Mouse (Mus musculus): ENCODE measurements around the gene Osbpl8. TPM values are rescaled to one million over a fixed set of nuclear protein-coding genes. Genes with fewer than 3 reads are reported as not detected.
"Not testable (repeated sequence)": the region's sequence is repeated elsewhere in the genome, so short reads cannot be mapped to it uniquely, and the experiment has no call there.

Osbpl8 gene
- polyA plus RNA-seq, 1 experiment = 0.51 TPM

DNA sequence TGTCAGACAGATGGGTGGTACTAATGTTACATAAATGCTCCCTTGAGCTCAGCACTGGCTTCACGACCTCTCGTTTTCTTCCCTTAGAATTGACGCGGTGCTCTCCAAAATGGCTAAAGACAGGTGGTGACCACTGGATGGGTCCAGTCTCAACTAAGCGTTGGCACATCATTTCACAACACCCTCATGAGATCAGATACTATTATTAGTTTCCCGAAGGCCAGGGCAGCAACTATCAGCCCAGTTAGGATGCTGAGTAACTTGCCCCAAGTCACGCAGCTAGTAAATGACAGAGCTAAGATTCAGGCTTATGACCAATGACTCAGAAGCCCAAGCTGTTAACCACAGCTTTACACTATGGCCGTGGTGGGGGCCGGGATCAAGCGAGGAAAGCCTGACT, 37.2 kb upstream of the Osbpl8 start:
- peaks cover 3% of the 10 kb centered on the region for H3K4me1 ChIP-seq (ENCODE audit: control insufficient read depth)

DNA sequence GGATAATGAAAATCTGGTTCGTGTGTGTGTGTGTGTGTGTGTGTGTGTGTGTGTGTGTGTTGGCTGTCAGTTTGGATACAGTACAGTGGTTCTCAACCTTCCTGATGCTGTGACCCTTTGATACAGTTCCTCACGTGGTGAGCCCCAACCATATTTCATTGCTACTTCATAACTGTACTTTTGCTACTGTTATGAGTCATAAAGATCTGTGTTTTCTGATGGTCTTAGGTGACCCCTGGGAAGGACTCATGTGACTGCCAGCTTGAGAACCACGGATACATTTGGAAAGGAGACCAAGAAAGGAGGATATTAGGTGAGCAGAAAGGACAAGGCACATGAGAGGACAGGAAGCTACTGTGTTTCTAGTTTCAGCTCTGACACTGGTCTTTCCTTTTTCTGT, 36.1 kb upstream of the Osbpl8 start:
- Histone ChIP-seq H3K27me3 (ENCODE audit: control insufficient read depth) (no peaks in the 10 kb centered on the region), H3K4me1 (ENCODE audit: control insufficient read depth) (no peaks in the 10 kb centered on the region; the same call in 1 of the 2 replicates), H3K4me3 (replicated peaks) (no peak overlapping the region), H3K9me3 (ENCODE audit: control insufficient read depth, low read length) (no peaks in the 10 kb centered on the region), H3K36me3 (ENCODE audit: control insufficient read depth) (no peaks in the 10 kb centered on the region)
- TF ChIP-seq GATA1 (IDR thresholded peaks at IDR 0.05; ENCODE audit: low read length) (no peak), TAL1 (IDR thresholded peaks at IDR 0.05; ENCODE audit: low read length) (no peak)

More for the DNA sequence above, 37.2 kb upstream of the Osbpl8 start:
- Histone ChIP-seq H3K9me3 (ENCODE audit: control insufficient read depth, low read length) (no peaks in the 10 kb centered on the region), H3K27me3 (ENCODE audit: control insufficient read depth) (no peaks in the 10 kb centered on the region), H3K36me3 (ENCODE audit: control insufficient read depth) (no peaks in the 10 kb centered on the region), H3K4me3 (replicated peaks) (no peak overlapping the region)
- TF ChIP-seq TAL1 (IDR thresholded peaks at IDR 0.05; ENCODE audit: low read length) (no peak), GATA1 (IDR thresholded peaks at IDR 0.05; ENCODE audit: low read length) (no peak)

DNA sequence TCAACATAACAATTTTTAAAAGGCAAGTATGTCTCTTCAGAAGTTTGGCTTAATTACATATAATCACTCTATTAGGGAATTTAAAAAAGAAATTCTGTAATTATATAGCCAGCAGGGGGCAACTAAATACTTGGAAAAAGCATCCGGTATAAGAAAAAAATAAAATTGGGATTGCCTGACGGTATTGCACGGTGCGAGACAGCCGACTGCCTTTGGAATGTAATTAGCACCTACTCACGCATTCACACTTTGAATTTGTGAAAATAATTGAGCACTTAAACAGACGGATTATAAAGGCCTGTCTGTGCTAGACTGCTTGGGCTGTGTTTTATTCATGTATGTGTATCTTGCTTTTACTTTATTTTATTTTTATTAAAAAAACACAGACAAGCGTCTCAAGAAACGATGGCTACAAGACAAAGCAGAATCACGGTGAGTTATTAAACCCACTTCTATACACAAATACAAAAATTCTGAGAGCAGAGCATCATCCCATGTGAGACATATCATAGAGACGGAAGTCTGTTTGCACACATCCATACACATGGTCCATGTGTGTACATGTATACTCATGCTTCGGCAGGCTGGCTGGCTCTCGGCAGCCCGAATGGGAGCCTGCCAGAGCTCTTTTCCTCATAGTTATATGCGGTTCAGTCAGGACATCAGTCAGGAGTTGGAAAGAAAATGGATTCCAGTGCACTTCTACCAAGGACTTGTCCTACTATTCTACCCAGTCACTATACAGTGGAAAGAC, 34.5 kb upstream of the Osbpl8 start:
- Histone ChIP-seq H3K36me3 (ENCODE audit: control insufficient read depth) (no peaks in the 10 kb centered on the region), H3K4me3 (replicated peaks) (no peak overlapping the region), H3K9me3 (ENCODE audit: control insufficient read depth, low read length) (no peaks in the 10 kb centered on the region), H3K27me3 (ENCODE audit: control insufficient read depth) (no peaks in the 10 kb centered on the region), H3K4me1 (ENCODE audit: control insufficient read depth) (no peaks in the 10 kb centered on the region)
- no peak for TF ChIP-seq GATA1 (IDR thresholded peaks at IDR 0.05; ENCODE audit: low read length)
- TF ChIP-seq TAL1 (IDR thresholded peaks at IDR 0.05; ENCODE audit: low read length) = no peak

DNA sequence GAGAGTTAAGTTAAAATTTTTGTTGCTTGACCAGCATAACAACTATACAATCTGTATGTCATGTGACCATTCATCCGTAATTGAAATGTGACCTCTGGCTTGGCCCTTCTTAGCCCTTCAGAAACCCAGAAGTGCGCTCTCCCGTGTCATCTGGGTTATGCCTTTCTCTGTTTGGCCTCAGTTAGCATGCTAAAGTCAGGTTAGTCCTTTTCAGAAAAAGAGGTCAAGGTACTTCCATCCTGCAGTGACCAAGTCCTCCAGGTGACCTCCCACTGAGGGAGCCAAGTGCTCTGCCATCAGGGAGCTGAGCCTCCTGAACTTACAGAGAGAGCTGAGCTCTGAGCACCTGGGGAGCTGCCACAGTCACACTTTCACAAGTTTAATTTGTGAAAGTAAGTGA, 33.7 kb upstream of the Osbpl8 start:
- Histone ChIP-seq H3K4me3 (replicated peaks) (no peak overlapping the region), H3K4me1 (ENCODE audit: control insufficient read depth) (no peaks in the 10 kb centered on the region), H3K27me3 (ENCODE audit: control insufficient read depth) (no peaks in the 10 kb centered on the region), H3K9me3 (ENCODE audit: control insufficient read depth, low read length) (no peaks in the 10 kb centered on the region), H3K36me3 (ENCODE audit: control insufficient read depth) (no peaks in the 10 kb centered on the region)
- TF ChIP-seq GATA1 (IDR thresholded peaks at IDR 0.05; ENCODE audit: low read length) = no peak
- no peak for TF ChIP-seq TAL1 (IDR thresholded peaks at IDR 0.05; ENCODE audit: low read length)

DNA sequence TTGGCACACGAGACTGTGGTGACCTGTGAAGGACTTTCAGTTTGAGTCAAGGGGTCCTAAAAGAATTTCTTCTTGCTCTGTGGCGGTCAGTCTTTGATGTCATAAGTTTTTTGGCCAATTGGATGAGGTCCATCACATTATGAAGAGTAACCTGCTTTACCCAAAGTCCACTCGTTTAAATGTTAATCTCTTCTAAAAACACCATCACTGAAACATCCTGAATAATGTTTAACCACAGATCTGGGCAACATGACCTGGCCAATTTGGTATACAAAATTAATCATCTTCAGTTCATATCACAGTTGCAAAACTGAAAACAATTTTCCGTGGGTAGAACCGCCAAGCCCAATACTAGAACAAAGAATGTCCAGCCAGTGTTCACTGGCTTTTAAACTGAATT, 31.3 kb upstream of the Osbpl8 start:
- Histone ChIP-seq H3K27me3 (ENCODE audit: control insufficient read depth) (no peaks in the 10 kb centered on the region), H3K4me1 (ENCODE audit: control insufficient read depth) (no peaks in the 10 kb centered on the region), H3K4me3 (replicated peaks) (no peak overlapping the region), H3K36me3 (ENCODE audit: control insufficient read depth) (no peaks in the 10 kb centered on the region), H3K9me3 (ENCODE audit: control insufficient read depth, low read length) (no peaks in the 10 kb centered on the region)
- TF ChIP-seq GATA1 (IDR thresholded peaks at IDR 0.05; ENCODE audit: low read length) (no peak), TAL1 (IDR thresholded peaks at IDR 0.05; ENCODE audit: low read length) (no peak)

DNA sequence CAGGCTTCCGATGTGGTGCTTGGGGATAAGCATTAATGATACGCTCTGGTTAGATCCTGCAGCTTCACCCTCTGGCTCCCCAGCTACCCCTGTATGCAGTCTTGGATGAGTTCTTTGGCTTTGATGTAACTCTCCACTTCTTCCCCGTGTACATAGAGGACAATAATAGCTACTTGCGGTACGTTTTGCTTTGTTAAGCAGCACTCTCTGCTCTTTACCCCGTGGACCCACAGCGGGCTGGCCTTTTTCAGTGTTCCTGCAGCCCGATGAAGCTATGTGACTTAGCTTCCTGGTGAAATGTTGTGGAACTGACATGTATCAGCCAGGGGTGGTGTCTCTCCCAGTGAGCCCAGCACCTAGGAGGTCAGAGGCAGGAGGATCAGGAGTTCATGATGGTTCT, 30.6 kb upstream of the Osbpl8 start:
- TF ChIP-seq GATA1 (IDR thresholded peaks at IDR 0.05; ENCODE audit: low read length) (no peak), TAL1 (IDR thresholded peaks at IDR 0.05; ENCODE audit: low read length) (no peak)
- H3K9me3 ChIP-seq (ENCODE audit: control insufficient read depth, low read length) = no peaks in the 10 kb centered on the region
- H3K4me1 ChIP-seq (ENCODE audit: control insufficient read depth) = no peaks in the 10 kb centered on the region
- no peaks in the 10 kb centered on the region for H3K27me3 ChIP-seq (ENCODE audit: control insufficient read depth)
- no peaks in the 10 kb centered on the region for H3K36me3 ChIP-seq (ENCODE audit: control insufficient read depth)
- H3K4me3 ChIP-seq (replicated peaks) = no peak overlapping the region

DNA sequence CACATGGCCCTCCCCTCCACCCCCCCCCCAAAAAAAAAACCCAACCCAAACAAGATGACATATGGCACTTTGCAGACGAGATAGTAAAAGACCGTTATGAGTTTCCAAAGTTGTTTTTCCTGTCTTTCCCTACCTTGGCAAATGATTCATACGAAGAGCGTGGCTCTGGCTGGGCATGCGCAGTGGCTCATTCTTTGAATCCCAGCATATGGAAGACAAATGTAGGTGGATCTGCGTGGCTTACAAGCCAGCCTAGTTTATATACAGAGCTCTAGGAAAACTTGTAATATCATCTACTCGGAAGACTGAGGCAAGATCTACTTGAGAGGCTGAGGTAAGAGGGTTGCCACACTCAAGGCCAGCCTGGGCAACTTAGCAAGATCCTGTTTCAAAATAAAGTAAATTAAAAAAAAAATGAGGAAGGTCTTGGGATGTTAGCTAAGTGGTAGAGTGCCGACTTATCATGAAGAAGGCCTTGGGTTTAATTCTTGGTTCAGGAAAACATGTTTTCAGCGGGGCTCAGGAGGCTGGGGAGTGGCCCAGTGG, 30.1 kb upstream of the Osbpl8 start:
- Histone ChIP-seq H3K4me3 (replicated peaks) (no peak overlapping the region), H3K4me1 (ENCODE audit: control insufficient read depth) (no peaks in the 10 kb centered on the region), H3K36me3 (ENCODE audit: control insufficient read depth) (no peaks in the 10 kb centered on the region), H3K27me3 (ENCODE audit: control insufficient read depth) (no peaks in the 10 kb centered on the region), H3K9me3 (ENCODE audit: control insufficient read depth, low read length) (no peaks in the 10 kb centered on the region)
- TF ChIP-seq GATA1 (IDR thresholded peaks at IDR 0.05; ENCODE audit: low read length) (no peak), TAL1 (IDR thresholded peaks at IDR 0.05; ENCODE audit: low read length) (no peak)

DNA sequence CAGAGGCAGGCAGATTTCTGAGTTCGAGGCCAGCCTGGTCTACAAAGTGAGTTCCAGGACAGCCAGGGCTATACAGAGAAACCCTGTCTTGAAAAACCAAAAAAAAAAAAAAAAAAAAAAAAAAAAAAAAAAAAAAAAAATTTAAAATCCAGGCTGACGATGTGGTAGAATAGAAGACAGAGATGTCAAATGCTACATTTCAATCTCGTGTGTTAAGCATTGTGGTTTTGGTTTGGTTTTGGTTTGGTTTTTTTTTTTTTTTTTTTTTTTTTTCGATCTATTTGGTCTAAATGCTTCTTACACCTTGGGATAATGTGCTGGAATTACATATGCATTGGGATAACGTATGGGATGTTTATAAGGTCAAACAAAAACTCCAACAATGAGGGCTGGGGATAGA, 28.2 kb upstream of the Osbpl8 start:
- not testable (repeated sequence) for H3K27me3 ChIP-seq (ENCODE audit: control insufficient read depth); H3K9me3 ChIP-seq (ENCODE audit: control insufficient read depth, low read length); H3K36me3 ChIP-seq (ENCODE audit: control insufficient read depth); H3K4me1 ChIP-seq (ENCODE audit: control insufficient read depth); H3K4me3 ChIP-seq (replicated peaks)

DNA sequence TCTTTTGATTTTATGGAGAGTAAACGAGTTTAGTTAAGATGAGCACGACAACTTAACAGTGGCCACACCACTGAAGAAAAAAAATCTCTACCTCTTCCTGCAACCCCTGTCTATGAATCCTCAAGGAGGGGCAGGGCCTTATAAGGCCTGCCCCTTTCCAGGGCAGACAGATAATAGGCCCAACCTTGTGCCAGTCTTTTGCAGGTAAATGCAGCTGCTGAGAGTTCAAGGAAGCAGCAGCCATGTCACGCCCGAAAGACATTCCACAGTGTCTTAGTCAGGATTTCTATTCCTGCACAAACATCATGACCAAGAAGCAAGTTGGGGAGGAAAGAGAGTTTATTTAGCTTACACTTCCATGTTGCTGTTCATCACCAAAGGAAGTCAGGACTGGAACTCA, 26.6 kb upstream of the Osbpl8 start:
- Histone ChIP-seq H3K4me3 (replicated peaks) (no peak overlapping the region), H3K36me3 (ENCODE audit: control insufficient read depth) (no peaks in the 10 kb centered on the region), H3K4me1 (ENCODE audit: control insufficient read depth) (no peaks in the 10 kb centered on the region), H3K27me3 (ENCODE audit: control insufficient read depth) (no peaks in the 10 kb centered on the region), H3K9me3 (ENCODE audit: control insufficient read depth, low read length) (no peaks in the 10 kb centered on the region)
- TF ChIP-seq TAL1 (IDR thresholded peaks at IDR 0.05; ENCODE audit: low read length) = no peak

DNA sequence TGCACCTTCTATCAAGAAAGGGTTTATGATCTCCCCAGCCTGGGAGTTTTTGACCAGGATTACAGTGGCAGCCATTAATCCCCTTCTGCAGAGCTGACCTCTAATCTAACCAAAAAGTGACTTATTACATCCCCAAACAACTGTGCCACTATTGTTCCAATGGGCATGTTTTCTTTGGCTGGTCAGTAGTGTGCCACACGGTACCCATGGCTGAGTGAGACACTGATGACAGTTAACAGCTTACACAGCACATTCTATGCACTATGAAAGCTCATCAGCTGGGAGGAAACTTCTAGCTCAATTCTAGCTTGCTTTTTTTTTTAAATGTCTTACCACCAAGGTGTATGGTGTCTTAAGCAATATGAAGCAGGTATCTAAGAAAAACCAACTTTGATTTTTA, 25.4 kb upstream of the Osbpl8 start:
- H3K4me1 ChIP-seq (ENCODE audit: control insufficient read depth) = no peaks in the 10 kb centered on the region
- H3K36me3 ChIP-seq (ENCODE audit: control insufficient read depth) = no peaks in the 10 kb centered on the region
- H3K4me3 ChIP-seq (replicated peaks) = no peak overlapping the region
- H3K9me3 ChIP-seq (ENCODE audit: control insufficient read depth, low read length) = no peaks in the 10 kb centered on the region
- no peaks in the 10 kb centered on the region for H3K27me3 ChIP-seq (ENCODE audit: control insufficient read depth)
- TF ChIP-seq TAL1 (IDR thresholded peaks at IDR 0.05; ENCODE audit: low read length) (no peak), GATA1 (IDR thresholded peaks at IDR 0.05; ENCODE audit: low read length) (no peak)
